ENCODE assay signal across 14 mouse cellular contexts in the genomic region with DNA sequence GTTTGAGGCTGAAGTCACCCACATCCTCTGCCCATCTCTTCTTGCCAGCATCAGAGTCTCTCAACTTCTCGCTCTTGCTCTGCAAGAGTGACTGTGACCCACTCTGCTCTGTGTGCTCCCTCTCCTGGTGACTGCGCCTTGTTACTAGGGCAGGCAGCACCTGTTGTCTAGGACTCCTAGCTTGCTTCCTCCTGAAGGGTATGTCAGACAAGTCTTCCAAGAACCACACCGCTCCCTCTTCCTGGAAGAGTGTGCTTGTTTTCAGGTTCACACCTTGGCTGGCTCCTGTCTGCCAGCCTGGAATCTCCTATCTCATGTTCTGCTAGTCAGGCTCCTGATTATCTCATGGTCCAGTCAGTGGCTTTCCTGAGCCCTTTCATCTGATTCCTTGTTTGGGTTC. TPM values are rescaled to one million over a fixed set of nuclear protein-coding genes. Genes with fewer than 3 reads are reported as not detected.
DNase-seq lines count a peak whose midpoint lies in the region; ATAC-seq and TF ChIP-seq lines count a peak whose summit lies in the region.
"Had no signal": no experiment of that assay in that cellular context is flagged by ENCODE, and none has a peak within 500 bp of the region (broad histone marks: within the 10 kb centered on the region; RNA-seq: fewer than 3 reads in every experiment).

No protein-coding gene starts in this region.

- no peaks in the 10 kb centered on the region for H3K27me3 ChIP-seq in kidney, postnatal 0 days (ENCODE audit: insufficient read depth, low read length)
- no peaks in the 10 kb centered on the region for H3K27me3 ChIP-seq in CH12.LX (replicated peaks)
- H3K27me3 ChIP-seq in splenic B cell, adult 2 months (ENCODE audit: control insufficient read depth, insufficient read depth, low read length, poor library complexity, severe bottlenecking), result no peaks in the 10 kb centered on the region
- no peaks in the 10 kb centered on the region for H3K27me3 ChIP-seq in hindbrain, embryonic 12.5 days
- H3K27me3 ChIP-seq: heart, embryonic 13.5 days; kidney, embryonic 15.5 days; limb, embryonic 13.5 days; megakaryocyte, embryonic 14.5 days; Patski had no signal

- no peak overlapping the region for H3K27ac ChIP-seq in kidney, postnatal 0 days
- H3K27ac ChIP-seq in CH12.LX (ENCODE audit: insufficient read depth, low read depth), result no peak overlapping the region
- no peak overlapping the region for H3K27ac ChIP-seq in hindbrain, embryonic 12.5 days
- H3K27ac ChIP-seq: kidney, embryonic 15.5 days; limb, embryonic 13.5 days had no signal

- no peaks in the 10 kb centered on the region for H3K4me1 ChIP-seq in kidney, postnatal 0 days (replicated peaks; ENCODE audit: insufficient read depth, low read length)
- peaks cover 5 to 55% of the 10 kb centered on the region in 2 experiments; a peak in 3 of 4 replicates for H3K4me1 ChIP-seq in CH12.LX (ENCODE audit: control insufficient read depth in 1 of 2, insufficient read depth in 2 of 2)
- H3K4me1 ChIP-seq in hindbrain, embryonic 12.5 days, result peaks cover 2% of the 10 kb centered on the region

- intact Hi-C loops in gastrocnemius, postnatal 14 days (cut with DNase I; ENCODE audit: low total_unique reads), result loop anchor here (5.0 kb wide), 1 partner anchor 97 kb away; no protein-coding TSS in a partner anchor

- in situ Hi-C loops in CH12.LX (cut with MboI; ENCODE audit: low pct_ligation_motif_present, low pct_unique_long_range_greater_than_20kb, low sequenced_read_pairs), result loop anchor here (5.0 to 10.0 kb wide), 2 partner anchors 74 to 97 kb away; partner anchors contain the start of gene Shisa8

- H3K9me3 ChIP-seq in kidney, postnatal 0 days (replicated peaks; ENCODE audit: low read length), result no peaks in the 10 kb centered on the region
- no peaks in the 10 kb centered on the region for H3K9me3 ChIP-seq in CH12.LX (replicated peaks; ENCODE audit: low read length)
- H3K9me3 ChIP-seq in hindbrain, embryonic 12.5 days (replicated peaks), result no peaks in the 10 kb centered on the region
- H3K9me3 ChIP-seq: heart, embryonic 13.5 days; kidney, embryonic 15.5 days; limb, embryonic 13.5 days; megakaryocyte, embryonic 14.5 days had no signal

- ATAC-seq in kidney, postnatal 0 days (replicated peaks; ENCODE audit: low FRiP score, low read depth), result no peak
- ATAC-seq in hindbrain, embryonic 12.5 days (ENCODE audit: low FRiP score), result no peak
- ATAC-seq: forebrain, embryonic 14.5 days; Patski had no signal

- TF ChIP-seq EP300 in CH12.LX (IDR thresholded peaks at IDR 0.05; ENCODE audit: low read length), result no peak

- H3K79me2 ChIP-seq in CH12.LX (replicated peaks; ENCODE audit: control insufficient read depth, extremely low read depth, insufficient read depth, poor library complexity, severe bottlenecking), result no peaks in the 10 kb centered on the region

- dilution Hi-C loops in CH12.LX (cut with MboI; ENCODE audit: extremely low pct_ligation_motif_present, extremely low pct_unique_long_range_greater_than_20kb, low sequenced_read_pairs), result no loop called here

- TF ChIP-seq CTCF in kidney, postnatal 0 days (IDR thresholded peaks at IDR 0.05; ENCODE audit: low read depth), result peak; percentile 41; the same call in 1 of the 2 replicates
- peak in 1 of 2 experiments; percentile 55; a peak in 2 of 4 replicates for TF ChIP-seq CTCF in CH12.LX (conservative IDR thresholded peaks at IDR 0.05 in 1 of 2, IDR thresholded peaks at IDR 0.05 in 1 of 2; ENCODE audit: low read depth in 2 of 2, low read length in 2 of 2)

- TF ChIP-seq RAD21 in CH12.LX (IDR thresholded peaks at IDR 0.05; ENCODE audit: low read depth, low read length), result no peak; the same call in none of the 2 replicates

- no peak overlapping the region for H3K9ac ChIP-seq in kidney, postnatal 0 days (ENCODE audit: low read depth, low read length)
- H3K9ac ChIP-seq in CH12.LX (ENCODE audit: insufficient read depth, low read depth), result no peak overlapping the region
- no peak overlapping the region for H3K9ac ChIP-seq in hindbrain, embryonic 12.5 days
- H3K9ac ChIP-seq: kidney, embryonic 15.5 days; limb, embryonic 13.5 days had no signal

- H3K4me3 ChIP-seq in kidney, postnatal 0 days (replicated peaks; ENCODE audit: low read depth, low read length), result no peak overlapping the region
- no peak overlapping the region for H3K4me3 ChIP-seq in CH12.LX (replicated peaks in 1 of 3; ENCODE audit: low read depth in 2 of 3, low read length in 2 of 3, poor library complexity in 1 of 3)
- no peak overlapping the region for H3K4me3 ChIP-seq in hindbrain, embryonic 12.5 days
- H3K4me3 ChIP-seq: heart, embryonic 13.5 days; kidney, embryonic 15.5 days; limb, embryonic 13.5 days; megakaryocyte, embryonic 14.5 days had no signal

- no peak overlapping the region for H3K4me2 ChIP-seq in kidney, postnatal 0 days (ENCODE audit: low read length)
- H3K4me2 ChIP-seq in CH12.LX (ENCODE audit: insufficient read depth, low read depth, poor library complexity, severe bottlenecking), result no peak overlapping the region
- no peak overlapping the region for H3K4me2 ChIP-seq in hindbrain, embryonic 12.5 days (replicated peaks)
- H3K4me2 ChIP-seq: heart, embryonic 13.5 days; kidney, embryonic 15.5 days; limb, embryonic 13.5 days had no signal

- no peak for DNase-seq in kidney, postnatal 0 days (ENCODE audit: low spot score)
- no peak for DNase-seq in kidney, postnatal 25 days
- DNase-seq in CH12.LX (ENCODE audit: extremely low read depth) (no peak), ZHBTc4 (ENCODE audit: low read depth, low spot score) (peak; percentile 64)
- DNase-seq in splenic B cell, adult 2 months (ENCODE audit: low read depth, low spot score), result peak; percentile 72
- no peak for DNase-seq in gastrocnemius, postnatal 25 days
- no peak for DNase-seq in gastrocnemius, postnatal 14 days

- 90% methylated on average over 3 of the region's 3 CpGs for WGBS in kidney, postnatal 0 days
- WGBS in hindbrain, embryonic 12.5 days, result 89% methylated on average over 3 of the region's 3 CpGs

- no peak for TF ChIP-seq POLR2A in CH12.LX (IDR thresholded peaks at IDR 0.05; ENCODE audit: low read depth, low read length)

- H3K36me3 ChIP-seq in kidney, postnatal 0 days (ENCODE audit: insufficient read depth, low read length), result 0 out of 2 replicates have a peak, but pooled peaks cover 4% of the 10 kb centered on the region
- peaks cover 26 to 68% of the 10 kb centered on the region in 2 experiments for H3K36me3 ChIP-seq in CH12.LX (replicated peaks in 1 of 2; ENCODE audit: control insufficient read depth in 1 of 2, insufficient read depth in 1 of 2, low read length in 1 of 2)
- H3K36me3 ChIP-seq in splenic B cell, adult 2 months (ENCODE audit: control insufficient read depth, insufficient read depth, low read length, poor library complexity, severe bottlenecking), result peaks cover 1% of the 10 kb centered on the region; the same call in 1 of the 2 replicates
- H3K36me3 ChIP-seq in hindbrain, embryonic 12.5 days, result peaks cover 9% of the 10 kb centered on the region; the same call in 1 of the 2 replicates

TF ChIP-seq in CH12.LX, 34 proteins besides CTCF, POLR2A, EP300 and RAD21:
- TF ChIP-seq CHD2 (IDR thresholded peaks at IDR 0.05; ENCODE audit: low read length) (no peak), JUND (conservative IDR thresholded peaks at IDR 0.05; ENCODE audit: low read depth, low read length) (no peak), SMC3 (IDR thresholded peaks at IDR 0.05; ENCODE audit: low read depth, low read length) (peak; percentile 36)

RNA-seq across cellular contexts. Expression of gene Srebf2, which starts 6.6 kb away (rescaled TPM):
- 89.0 and 98.5 TPM in 2 replicates for polyA plus RNA-seq in kidney, postnatal 0 days (2015; fragmentation: Nextera tagmentation; extraction: Ambion mirVana)
- total RNA-seq in CH12.LX (2012; rRNA removed), result 130 and 159 TPM in 2 replicates
- total RNA-seq in CH12.LX (2014; rRNA removed), result 77.6 and 94.3 TPM in 2 replicates
- 214 and 253 TPM in 2 replicates for polyA plus RNA-seq in CH12.LX (2012; ENCODE audit: insufficient read length, low read depth)
- 10 to 100 TPM; 12.1 to 14.1 TPM for total RNA-seq in gastrocnemius, postnatal 25 days (2021)
- total RNA-seq in gastrocnemius, postnatal 14 days (2021), result 10 to 100 TPM; 13.7 to 22.9 TPM
- 230 and 244 TPM in 2 replicates for polyA plus RNA-seq in hindbrain, embryonic 12.5 days (2016; fragmentation: Nextera tagmentation; extraction: Ambion mirVana)

RNA-seq across cellular contexts. Expression of gene Ccdc134, which starts 12.6 kb away (rescaled TPM):
- polyA plus RNA-seq in kidney, postnatal 0 days (2015; fragmentation: Nextera tagmentation; extraction: Ambion mirVana), result 10.7 and 11.9 TPM in 2 replicates
- total RNA-seq in CH12.LX (2012; rRNA removed) (37.1 and 48.8 TPM in 2 replicates), CH12.LX (2014; rRNA removed) (35.1 and 35.7 TPM in 2 replicates)
- polyA plus RNA-seq in CH12.LX (2012; ENCODE audit: insufficient read length, low read depth), result 42.9 and 43.6 TPM in 2 replicates
- 10 to 100 TPM in 1 of 2 experiments, 1 to 10 TPM in 1; 8.0 to 16.5 TPM for total RNA-seq in gastrocnemius, postnatal 25 days (2021)
- total RNA-seq in gastrocnemius, postnatal 14 days (2021), result 10 to 100 TPM; 18.5 to 18.7 TPM
- polyA plus RNA-seq in hindbrain, embryonic 12.5 days (2016; fragmentation: Nextera tagmentation; extraction: Ambion mirVana), result 17.0 and 17.1 TPM in 2 replicates

Comparison
In these comparisons a context has a peak if more than half of its experiments do, and no peak if none do; other contexts are left out.
1. DNase-seq: peak in ZHBTc4 (single experiment) and splenic B cell, adult 2 months (single experiment); none in kidney, postnatal 0 days (single experiment), kidney, postnatal 25 days (0 of 2), CH12.LX (single experiment), gastrocnemius, postnatal 25 days (single experiment) and gastrocnemius, postnatal 14 days (single experiment).